Mouse (Mus musculus): ENCODE data around the gene Yap1. TPM values are rescaled to one million over a fixed set of nuclear protein-coding genes. Genes with fewer than 3 reads are reported as not detected.

Yap1 gene
- polyA plus RNA-seq, 1 experiment from 2014 or later, result 37.6 TPM

DNA sequence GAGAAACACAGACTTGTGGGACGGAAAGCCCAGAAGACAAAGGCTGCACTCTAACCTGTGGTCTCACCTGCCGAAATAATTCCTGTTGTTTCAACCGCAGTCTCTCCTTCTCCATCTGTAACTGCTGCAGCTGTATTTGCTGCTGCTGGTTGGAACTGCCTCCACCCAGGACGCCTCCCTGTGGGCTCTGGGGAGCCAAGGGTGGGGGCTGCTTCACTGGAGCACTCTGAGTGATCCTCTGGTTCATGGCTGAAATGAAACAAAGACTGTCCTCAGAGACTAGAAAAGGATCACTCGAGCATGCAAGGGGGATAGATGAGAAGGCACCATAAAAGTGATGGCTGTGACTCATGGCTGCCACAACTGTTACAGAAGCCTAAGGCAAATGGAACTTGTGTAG lies 51.5 kb downstream of the Yap1 start:
- ATAC-seq (replicated peaks; ENCODE audit: low FRiP score) (peak; percentile 50; the same call in 1 of the 2 replicates), DNase-seq (ENCODE audit: low spot score) (no peak)
- H3K9ac ChIP-seq (ENCODE audit: low read length), result no peak overlapping the region
- H3K4me1 ChIP-seq (replicated peaks; ENCODE audit: control insufficient read depth, insufficient read depth, low read length), result no peaks in the 10 kb centered on the region; the same call in 1 of the 2 replicates
- H3K9me3 ChIP-seq (ENCODE audit: control insufficient read depth, low read length), result no peaks in the 10 kb centered on the region
- H3K4me2 ChIP-seq (ENCODE audit: low read depth, low read length, severe bottlenecking), result no peak overlapping the region
- peaks cover 3% of the 10 kb centered on the region for H3K36me3 ChIP-seq (ENCODE audit: control insufficient read depth, insufficient read depth, low read length)
- 87% methylated on average over 5 of the region's 5 CpGs for WGBS
- H3K27ac ChIP-seq (ENCODE audit: low read depth, low read length), result no peak overlapping the region
- H3K4me3 ChIP-seq (ENCODE audit: low read depth, low read length), result no peak overlapping the region
- no peaks in the 10 kb centered on the region for H3K27me3 ChIP-seq (ENCODE audit: control insufficient read depth, insufficient read depth, low read length)

DNA sequence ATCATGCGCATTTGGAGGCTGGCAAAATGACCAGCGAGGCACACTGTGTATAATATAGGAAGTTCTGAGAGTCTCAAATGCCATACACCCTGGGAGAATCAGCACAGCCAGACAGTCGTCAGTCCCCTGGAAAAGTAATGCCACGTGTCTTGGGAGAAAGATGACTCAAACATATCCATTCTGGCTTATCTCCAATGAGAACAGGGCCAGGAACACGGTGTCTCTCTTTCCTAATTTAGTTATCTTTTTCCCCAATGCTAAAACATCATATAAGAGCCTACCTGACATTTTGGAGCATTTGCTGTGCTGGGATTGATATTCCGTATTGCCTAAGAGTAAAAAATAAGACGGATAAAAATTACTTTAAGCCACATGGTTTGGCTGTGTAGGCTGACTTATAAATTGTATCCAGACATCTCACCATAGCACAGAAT lies 54.2 kb downstream of the Yap1 start:
- H3K27me3 ChIP-seq (ENCODE audit: control insufficient read depth, insufficient read depth, low read length), result no peaks in the 10 kb centered on the region
- H3K4me2 ChIP-seq (ENCODE audit: low read depth, low read length, severe bottlenecking), result no peak overlapping the region
- H3K36me3 ChIP-seq (ENCODE audit: control insufficient read depth, insufficient read depth, low read length), result peaks cover 3% of the 10 kb centered on the region
- no peak for DNase-seq (ENCODE audit: low spot score)
- no peak overlapping the region for H3K27ac ChIP-seq (ENCODE audit: low read depth, low read length)
- H3K4me3 ChIP-seq (ENCODE audit: low read depth, low read length), result no peak overlapping the region
- no peaks in the 10 kb centered on the region for H3K4me1 ChIP-seq (replicated peaks; ENCODE audit: control insufficient read depth, insufficient read depth, low read length)
- 91% methylated on average over 7 of the region's 7 CpGs for WGBS
- H3K9ac ChIP-seq (ENCODE audit: low read length), result no peak overlapping the region
- no peaks in the 10 kb centered on the region for H3K9me3 ChIP-seq (ENCODE audit: control insufficient read depth, low read length)
- no peak for ATAC-seq (replicated peaks; ENCODE audit: low FRiP score)

DNA sequence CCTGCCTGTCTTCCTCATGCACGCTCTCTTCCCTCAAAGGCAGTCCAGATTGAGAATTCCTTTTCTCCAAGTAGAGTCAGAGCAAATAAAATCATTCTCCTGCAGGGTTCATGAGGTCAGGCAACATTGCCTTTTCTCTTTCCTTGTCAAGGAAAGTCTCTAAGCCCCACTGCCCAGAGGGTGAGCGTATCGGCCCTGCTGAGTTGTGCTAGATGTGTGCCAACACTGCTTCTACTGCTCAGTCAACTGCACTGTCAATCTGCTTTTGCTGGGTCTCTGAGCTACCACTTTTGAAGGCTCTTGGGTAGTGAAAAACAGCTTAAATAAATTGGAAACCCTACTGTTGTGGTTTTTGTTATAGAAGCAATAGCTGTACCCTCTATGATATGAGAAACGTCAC lies 56.5 kb downstream of the Yap1 start:
- Histone ChIP-seq H3K4me2 (ENCODE audit: low read depth, low read length, severe bottlenecking) (no peak overlapping the region), H3K36me3 (ENCODE audit: control insufficient read depth, insufficient read depth, low read length) (peaks cover 3% of the 10 kb centered on the region), H3K27me3 (ENCODE audit: control insufficient read depth, insufficient read depth, low read length) (no peaks in the 10 kb centered on the region), H3K4me3 (ENCODE audit: low read depth, low read length) (no peak overlapping the region), H3K4me1 (replicated peaks; ENCODE audit: control insufficient read depth, insufficient read depth, low read length) (no peaks in the 10 kb centered on the region), H3K27ac (ENCODE audit: low read depth, low read length) (no peak overlapping the region), H3K9ac (ENCODE audit: low read length) (no peak overlapping the region), H3K9me3 (ENCODE audit: control insufficient read depth, low read length) (no peaks in the 10 kb centered on the region)
- ATAC-seq (replicated peaks; ENCODE audit: low FRiP score) (no peak), DNase-seq (ENCODE audit: low spot score) (no peak)
- 94% methylated on average over 4 of the region's 4 CpGs for WGBS

DNA sequence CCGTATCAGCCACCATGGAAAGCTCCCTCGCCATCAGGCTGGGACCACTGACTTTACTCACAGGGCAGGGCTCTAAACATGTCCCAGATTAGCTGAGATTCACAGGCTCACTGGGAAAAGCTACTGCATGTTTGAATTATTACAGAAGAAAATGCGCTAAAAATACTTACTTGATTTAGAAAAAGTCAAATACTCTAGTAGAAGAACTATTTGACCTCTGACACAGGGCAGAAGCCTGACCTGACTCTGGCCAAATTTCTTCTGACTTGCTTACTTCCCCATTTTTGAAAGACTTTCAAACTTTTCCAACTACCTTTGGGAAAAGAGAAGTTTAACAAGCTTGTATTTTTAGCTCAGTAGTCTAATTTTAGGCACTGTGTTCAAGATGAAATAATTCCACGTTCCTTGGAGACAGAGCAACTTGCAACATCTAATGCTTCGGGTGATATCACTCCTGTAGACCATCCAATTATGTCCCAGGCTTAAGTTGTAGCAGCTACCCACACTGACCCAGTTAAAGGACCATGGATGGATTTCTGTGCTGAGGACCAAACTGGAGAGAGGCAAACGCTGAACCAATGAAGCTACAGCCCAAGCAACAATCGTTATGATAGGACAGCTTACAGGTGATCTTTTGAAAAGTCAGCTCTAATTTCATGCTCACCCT lies 60.5 kb downstream of the Yap1 start:
- no peak overlapping the region for H3K4me3 ChIP-seq (ENCODE audit: low read depth, low read length)
- H3K9ac ChIP-seq (ENCODE audit: low read length), result no peak overlapping the region
- no peak overlapping the region for H3K27ac ChIP-seq (ENCODE audit: low read depth, low read length)
- H3K4me1 ChIP-seq (replicated peaks; ENCODE audit: control insufficient read depth, insufficient read depth, low read length), result no peaks in the 10 kb centered on the region
- H3K36me3 ChIP-seq (ENCODE audit: control insufficient read depth, insufficient read depth, low read length), result peaks cover under 1% of the 10 kb centered on the region
- H3K9me3 ChIP-seq (ENCODE audit: control insufficient read depth, low read length), result no peaks in the 10 kb centered on the region
- H3K27me3 ChIP-seq (ENCODE audit: control insufficient read depth, insufficient read depth, low read length), result no peaks in the 10 kb centered on the region
- ATAC-seq (replicated peaks; ENCODE audit: low FRiP score), result no peak
- no peak overlapping the region for H3K4me2 ChIP-seq (ENCODE audit: low read depth, low read length, severe bottlenecking)
- 90% methylated on average over 7 of the region's 7 CpGs for WGBS
- peak; percentile 32 for DNase-seq (ENCODE audit: low spot score)

DNA sequence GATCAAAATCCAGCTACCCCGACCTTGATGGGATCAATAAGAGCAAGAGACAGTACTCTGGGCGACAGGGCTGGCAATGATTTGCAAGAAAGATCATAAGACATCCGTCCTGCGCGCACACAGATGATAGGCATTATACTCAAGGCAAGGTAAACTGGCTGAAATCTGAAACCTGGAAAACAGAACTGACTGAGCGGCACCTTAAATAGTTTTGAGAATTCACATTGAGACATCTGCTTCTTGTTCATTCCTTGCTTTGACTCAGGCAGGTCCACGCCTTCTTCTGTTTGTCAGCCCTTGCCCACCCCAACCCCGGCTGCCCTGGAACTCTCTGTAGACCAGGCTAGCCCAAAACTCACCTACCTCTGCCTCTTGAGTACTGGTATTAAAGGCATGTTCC lies 61.7 kb downstream of the Yap1 start:
- Histone ChIP-seq H3K9ac (ENCODE audit: low read length) (no peak overlapping the region), H3K9me3 (ENCODE audit: control insufficient read depth, low read length) (no peaks in the 10 kb centered on the region), H3K27me3 (ENCODE audit: control insufficient read depth, insufficient read depth, low read length) (no peaks in the 10 kb centered on the region), H3K4me3 (ENCODE audit: low read depth, low read length) (no peak overlapping the region), H3K36me3 (ENCODE audit: control insufficient read depth, insufficient read depth, low read length) (no peaks in the 10 kb centered on the region; the same call in 1 of the 2 replicates), H3K4me2 (ENCODE audit: low read depth, low read length, severe bottlenecking) (no peak overlapping the region), H3K4me1 (replicated peaks; ENCODE audit: control insufficient read depth, insufficient read depth, low read length) (no peaks in the 10 kb centered on the region), H3K27ac (ENCODE audit: low read depth, low read length) (no peak overlapping the region)
- 84% methylated on average over 8 of the region's 8 CpGs for WGBS
- ATAC-seq (replicated peaks; ENCODE audit: low FRiP score) (no peak), DNase-seq (ENCODE audit: low spot score) (peak; percentile 46)

DNA sequence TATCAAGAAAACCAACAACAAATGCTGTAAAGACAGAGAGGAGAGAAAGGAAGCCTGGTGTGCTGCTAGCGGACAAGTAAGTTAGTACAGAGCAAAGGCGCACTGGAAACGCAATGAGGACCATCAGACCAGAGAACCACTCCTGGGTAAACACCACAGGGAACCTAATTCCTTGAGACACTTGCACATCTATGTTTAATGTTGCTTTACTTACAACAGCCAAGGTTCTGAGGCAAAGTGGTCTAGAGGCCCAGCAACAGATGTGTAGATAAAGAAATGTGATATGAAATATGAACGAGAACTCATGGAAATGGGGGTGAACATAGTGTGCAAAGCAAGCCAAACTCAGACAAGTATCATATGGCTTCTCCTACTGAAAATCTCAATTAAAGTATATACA lies 64.3 kb downstream of the Yap1 start:
- Histone ChIP-seq H3K4me1 (replicated peaks; ENCODE audit: control insufficient read depth, insufficient read depth, low read length) (no peaks in the 10 kb centered on the region), H3K27ac (ENCODE audit: low read depth, low read length) (no peak overlapping the region), H3K4me3 (ENCODE audit: low read depth, low read length) (no peak overlapping the region), H3K9me3 (ENCODE audit: control insufficient read depth, low read length) (no peaks in the 10 kb centered on the region), H3K36me3 (ENCODE audit: control insufficient read depth, insufficient read depth, low read length) (peaks cover 5% of the 10 kb centered on the region; the same call in 1 of the 2 replicates), H3K4me2 (ENCODE audit: low read depth, low read length, severe bottlenecking) (no peak overlapping the region), H3K9ac (ENCODE audit: low read length) (no peak overlapping the region), H3K27me3 (ENCODE audit: control insufficient read depth, insufficient read depth, low read length) (no peaks in the 10 kb centered on the region)
- DNase-seq (ENCODE audit: low spot score), result peak; percentile 24
- ATAC-seq (replicated peaks; ENCODE audit: low FRiP score), result no peak
- 98% methylated on average over 4 of the region's 4 CpGs for WGBS

DNA sequence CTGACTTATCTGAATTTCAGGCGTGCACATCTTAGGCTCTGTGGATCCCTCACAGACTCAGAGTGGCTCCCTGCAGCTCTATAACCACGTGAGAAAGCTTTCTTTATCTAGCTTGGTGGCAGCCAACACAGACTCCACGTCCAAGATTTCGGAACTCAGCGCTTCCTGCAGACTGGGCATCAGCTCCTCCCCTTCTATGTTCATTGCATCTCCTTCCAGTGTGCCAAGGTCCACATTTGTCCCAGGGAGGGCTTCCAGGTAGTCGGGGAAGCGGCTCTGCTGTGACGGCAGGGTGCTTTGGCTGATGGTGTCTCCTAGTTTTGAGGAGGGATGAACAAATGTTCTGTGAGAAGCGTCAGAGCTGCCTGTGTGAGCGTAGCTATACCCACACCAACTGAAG lies 70.0 kb downstream of the Yap1 start:
- Histone ChIP-seq H3K36me3 (ENCODE audit: control insufficient read depth, insufficient read depth, low read length) (peaks cover 30% of the 10 kb centered on the region), H3K27me3 (ENCODE audit: control insufficient read depth, insufficient read depth, low read length) (no peaks in the 10 kb centered on the region), H3K4me1 (replicated peaks; ENCODE audit: control insufficient read depth, insufficient read depth, low read length) (no peaks in the 10 kb centered on the region), H3K4me3 (ENCODE audit: low read depth, low read length) (no peak overlapping the region), H3K9me3 (ENCODE audit: control insufficient read depth, low read length) (peaks cover 11% of the 10 kb centered on the region), H3K4me2 (ENCODE audit: low read depth, low read length, severe bottlenecking) (no peak overlapping the region), H3K27ac (ENCODE audit: low read depth, low read length) (no peak overlapping the region), H3K9ac (ENCODE audit: low read length) (no peak overlapping the region)
- ATAC-seq (replicated peaks; ENCODE audit: low FRiP score) (no peak), DNase-seq (ENCODE audit: low spot score) (peak; percentile 28)
- 93% methylated on average over 10 of the region's 10 CpGs for WGBS

DNA sequence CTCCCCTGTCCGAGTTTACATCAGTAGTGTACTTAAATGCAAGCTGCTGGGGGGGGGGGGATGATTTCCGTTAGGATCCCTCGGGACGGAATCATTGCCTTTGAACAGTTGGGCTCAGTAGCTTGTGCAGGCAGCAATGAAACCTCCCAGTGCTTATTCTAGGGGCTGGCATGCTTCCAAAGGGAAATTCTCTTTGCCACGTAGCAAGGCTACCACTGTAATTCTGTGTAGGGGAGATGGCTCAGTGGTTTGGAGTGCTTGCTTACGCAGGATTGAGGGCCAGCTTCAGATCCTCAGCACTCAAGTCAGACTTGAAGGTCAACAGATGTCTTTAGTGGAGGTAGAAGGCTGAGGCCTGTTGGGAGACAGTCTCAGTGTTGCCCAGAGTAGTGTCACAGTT lies 74.8 kb downstream of the Yap1 start:
- ATAC-seq (replicated peaks; ENCODE audit: low FRiP score), result no peak
- no peaks in the 10 kb centered on the region for H3K4me1 ChIP-seq (replicated peaks; ENCODE audit: control insufficient read depth, insufficient read depth, low read length)
- no peak overlapping the region for H3K4me3 ChIP-seq (ENCODE audit: low read depth, low read length)
- H3K27ac ChIP-seq (ENCODE audit: low read depth, low read length), result no peak overlapping the region
- no peak overlapping the region for H3K9ac ChIP-seq (ENCODE audit: low read length)
- peak; percentile 33 for DNase-seq (ENCODE audit: low spot score)
- H3K27me3 ChIP-seq (ENCODE audit: control insufficient read depth, insufficient read depth, low read length), result no peaks in the 10 kb centered on the region
- H3K4me2 ChIP-seq (ENCODE audit: low read depth, low read length, severe bottlenecking), result no peak overlapping the region
- 91% methylated on average over 6 of the region's 6 CpGs for WGBS
- peaks cover 11% of the 10 kb centered on the region for H3K9me3 ChIP-seq (ENCODE audit: control insufficient read depth, low read length)
- peaks cover 24% of the 10 kb centered on the region for H3K36me3 ChIP-seq (ENCODE audit: control insufficient read depth, insufficient read depth, low read length)

DNA sequence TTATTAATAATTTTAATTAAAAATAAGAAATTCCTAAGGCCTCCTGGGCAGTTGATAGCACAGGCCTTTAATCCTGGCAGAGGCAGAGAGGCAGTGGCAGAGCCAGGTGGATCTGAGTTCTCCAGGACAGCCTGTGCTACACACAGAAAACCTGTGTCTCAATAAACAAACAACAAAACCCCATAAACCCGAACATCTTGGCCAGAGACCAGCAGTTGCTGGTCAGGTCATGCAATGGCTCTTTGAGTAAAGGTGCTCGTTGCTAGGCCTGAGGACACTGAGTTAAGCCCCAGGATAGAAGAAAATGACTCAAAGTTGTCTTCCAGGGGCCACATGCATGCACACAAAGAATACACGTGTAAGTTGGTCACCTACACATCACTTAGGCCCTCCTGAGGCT lies 75.5 kb downstream of the Yap1 start:
- no peak for ATAC-seq (replicated peaks; ENCODE audit: low FRiP score)
- peaks cover 17% of the 10 kb centered on the region for H3K36me3 ChIP-seq (ENCODE audit: control insufficient read depth, insufficient read depth, low read length)

More for the DNA sequence above, 75.5 kb downstream of the Yap1 start:
- WGBS, result 91% methylated on average over 3 of the region's 3 CpGs
- peak; percentile 41 for DNase-seq (ENCODE audit: low spot score)
- peaks cover 11% of the 10 kb centered on the region for H3K9me3 ChIP-seq (ENCODE audit: control insufficient read depth, low read length)
- H3K4me2 ChIP-seq (ENCODE audit: low read depth, low read length, severe bottlenecking), result no peak overlapping the region
- H3K4me3 ChIP-seq (ENCODE audit: low read depth, low read length), result no peak overlapping the region
- no peaks in the 10 kb centered on the region for H3K4me1 ChIP-seq (replicated peaks; ENCODE audit: control insufficient read depth, insufficient read depth, low read length)
- no peak overlapping the region for H3K27ac ChIP-seq (ENCODE audit: low read depth, low read length)
- H3K27me3 ChIP-seq (ENCODE audit: control insufficient read depth, insufficient read depth, low read length), result no peaks in the 10 kb centered on the region
- H3K9ac ChIP-seq (ENCODE audit: low read length), result no peak overlapping the region

Measured in forebrain, embryonic 11.5 days (tissue).